Mouse (Mus musculus) kidney, adult 2 months (tissue): ENCODE measurements around the gene Polr2f.

ENCODE experiments used
- CTCF ChIP-seq: fragments of 200-500 bp; conservative IDR thresholded peaks from 2 replicates; pipeline ENCODE4 v1.5.1; 2011; ENCODE audit warnings: low read depth, mild to moderate bottlenecking, control low read depth, low read length, moderate library complexity, mixed read lengths; ENCODE audit not compliant: insufficient read depth, insufficient read length
- POLR2A ChIP-seq: fragments of 200-500 bp; IDR thresholded peaks from one replicate; pipeline ENCODE4 v1.6.1; 2011; ENCODE audit warnings: low read depth, low read length, control low read depth

DNA sequence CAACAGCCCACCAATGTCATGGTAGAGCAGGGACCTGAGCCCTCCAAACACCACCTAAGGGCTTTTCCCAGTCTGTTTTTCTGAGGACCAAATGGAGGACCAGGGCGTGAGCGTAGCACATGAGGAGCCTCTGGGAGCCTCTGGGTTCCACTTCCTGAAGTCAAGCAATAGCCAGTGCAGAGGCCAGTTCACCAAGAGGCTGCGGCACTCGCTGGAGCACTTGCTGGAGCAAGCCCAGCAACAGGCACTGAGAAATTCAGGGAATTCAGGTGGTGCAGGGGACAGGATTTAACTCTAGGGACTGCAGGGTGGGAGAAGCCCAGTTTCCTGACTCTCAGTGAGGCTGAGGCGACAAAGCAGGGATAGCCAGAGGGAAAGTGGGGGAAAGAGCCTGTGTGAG, 42.6 kb upstream of the Polr2f start:
- TF ChIP-seq CTCF (no peak), POLR2A (no peak)
